Mouse (Mus musculus) hematopoietic stem cell, adult 5-6 weeks (primary cell): ENCODE data around the gene Robo4. TPM values are rescaled to one million over a fixed set of nuclear protein-coding genes. Genes with fewer than 3 reads are reported as not detected.

ENCODE experiments used
- ATAC-seq, 2 experiments: fragments of 125-278 bp in 1 of 2; replicated peaks in 1 of 2; 2 replicates each; pipeline ENCODE4 v1.8.0; 2016 to 2017; ENCODE audit warnings: inconsistent platforms in 2 of 2, mild to moderate bottlenecking in 2 of 2, moderate number of reproducible peaks in 2 of 2, low read depth in 1 of 2, moderate TSS enrichment in 1 of 2; ENCODE audit not compliant: low FRiP score in 2 of 2, poor library complexity in 2 of 2, severe bottlenecking in 2 of 2, insufficient read depth in 1 of 2, low TSS enrichment in 1 of 2
- total RNA-seq: library from RNA; stranded (forward); fragments of 172-1452, 232-1000 nt; gene quantifications from 2 replicates; pipeline ENCODE4 v1.2.3, GENCODE M21; 2017

Gene Robo4
- total RNA-seq, 1 experiment from 2014 or later, result 6.2 TPM

- no peak for ATAC-seq
Observed at GRCm38 (mm10) chr9:37390891-37391290, 10.8 kb upstream of the Robo4 start.

GRCm38 (mm10) chr9:37392071-37392470 lies 9.6 kb upstream of the Robo4 start:
- ATAC-seq, result no peak

GRCm38 (mm10) chr9:37393482-37394131 lies 8.1 kb upstream of the Robo4 start:
- ATAC-seq, result no peak

GRCm38 (mm10) chr9:37400585-37400984 lies 1.1 kb upstream of the Robo4 start:
- ATAC-seq, result no peak

GRCm38 (mm10) chr9:37402501-37402900 lies 804 bp downstream of the Robo4 start:
- ATAC-seq, result no peak

- ATAC-seq, result no peak
Observed at GRCm38 (mm10) chr9:37403011-37403410, 1.3 kb downstream of the Robo4 start.

- ATAC-seq, result peak; percentile 40 to 68; a peak in 3 of 4 replicates
Observed at GRCm38 (mm10) chr9:37406372-37406771, 4.7 kb downstream of the Robo4 start.

- no peak for ATAC-seq
Observed at GRCm38 (mm10) chr9:37407850-37408502, 6.3 kb downstream of the Robo4 start.

GRCm38 (mm10) chr9:37409698-37410445 lies 8.2 kb downstream of the Robo4 start:
- ATAC-seq, result no peak

GRCm38 (mm10) chr9:37412989-37413388 lies 11.3 kb downstream of the Robo4 start:
- no peak for ATAC-seq

GRCm38 (mm10) chr9:37414666-37415065 lies 13.0 kb downstream of the Robo4 start:
- ATAC-seq, result no peak

GRCm38 (mm10) chr9:37418791-37419190 lies 17.1 kb downstream of the Robo4 start:
- no peak for ATAC-seq

GRCm38 (mm10) chr9:37420676-37421075 lies 19.0 kb downstream of the Robo4 start:
- peak; percentile 86 for ATAC-seq

GRCm38 (mm10) chr9:37421239-37421638 lies 19.5 kb downstream of the Robo4 start:
- peak; percentile 61 to 76; a peak in 3 of 4 replicates for ATAC-seq

- no peak for ATAC-seq
Observed at GRCm38 (mm10) chr9:37429326-37429725, 27.6 kb downstream of the Robo4 start.

- peak; percentile 65 to 68 for ATAC-seq
Observed at GRCm38 (mm10) chr9:37430582-37430981, 28.9 kb downstream of the Robo4 start.

GRCm38 (mm10) chr9:37432026-37432666 lies 30.4 kb downstream of the Robo4 start:
- ATAC-seq, result 0 out of 4 replicates have a peak, but pooled peaks of 1 of the 2 experiments have one; percentile 12
